Mouse (Mus musculus) kidney, postnatal 0 days (tissue): ENCODE results near the gene Aff3. TPM values are rescaled to one million over a fixed set of nuclear protein-coding genes. Genes with fewer than 3 reads are reported as not detected.
"Not testable (repeated sequence)": the region's sequence is repeated elsewhere in the genome, so short reads cannot be mapped to it uniquely, and the experiment has no call there.

ENCODE experiments used
- ATAC-seq: fragments of 200-750 bp; cut with Nextera tagmentation; replicated peaks from 2 replicates; pipeline ENCODE4 v1.8.0; 2017; ENCODE audit warnings: low read depth, moderate number of reproducible peaks, moderate TSS enrichment, moderate library complexity; ENCODE audit not compliant: low FRiP score
- DNase-seq: peaks from one replicate; pipeline ENCODE4 v3.0.0-alpha.2; 2016; ENCODE audit warnings: low spot score
- H3K27ac ChIP-seq: fragments of 300-500 bp; sonication (generic); 2 replicates; pipeline ENCODE4 v1.5.1; 2014; ENCODE audit warnings: mild to moderate bottlenecking
- H3K27me3 ChIP-seq: fragments of 300-500 bp; sonication (generic); 2 replicates; pipeline ENCODE4 v1.6.1; 2014; ENCODE audit warnings: low read length, mixed read lengths; ENCODE audit not compliant: insufficient read depth
- H3K36me3 ChIP-seq: fragments of 300-500 bp; sonication (generic); 2 replicates; pipeline ENCODE4 v1.6.1; 2014; ENCODE audit warnings: low read length, mixed read lengths; ENCODE audit not compliant: insufficient read depth
- H3K4me1 ChIP-seq: fragments of 300-500 bp; sonication (generic); replicated peaks from 2 replicates; pipeline ENCODE4 v1.6.1; 2014; ENCODE audit warnings: antibody characterized with exemption, low read length, mixed read lengths; ENCODE audit not compliant: insufficient read depth
- H3K4me2 ChIP-seq: fragments of 300-500 bp; sonication (generic); 2 replicates; pipeline ENCODE4 v1.6.1; 2014; ENCODE audit warnings: mild to moderate bottlenecking, low read length, moderate library complexity, mixed read lengths
- H3K4me3 ChIP-seq: fragments of 300-500 bp; sonication (generic); replicated peaks from 2 replicates; pipeline ENCODE4 v1.5.1; 2014; ENCODE audit warnings: low read depth, low read length
- H3K9ac ChIP-seq: fragments of 300-500 bp; sonication (generic); 2 replicates; pipeline ENCODE4 v1.6.1; 2014; ENCODE audit warnings: low read depth, low read length
- H3K9me3 ChIP-seq: fragments of 300-500 bp; sonication (generic); replicated peaks from 2 replicates; pipeline ENCODE4 v1.6.1; 2016; ENCODE audit warnings: low read length, inconsistent platforms, mixed read lengths
- CTCF ChIP-seq: IDR thresholded peaks from 2 replicates; pipeline ENCODE4 v1.5.1; 2016; ENCODE audit warnings: antibody characterized with exemption, low read depth, mild to moderate bottlenecking, moderate library complexity
- WGBS: fragments of 180-500 bp; shearing (Covaris S2); extraction: QIAGEN DNeasy Blood & Tissue Kit; methylation state at CpG from one replicate; pipeline ENCODE4 v1.1.7; 2014; 5-methylcytosine and 5-hydroxymethylcytosine counted together
- polyA plus RNA-seq: library from polyadenylated mRNA; unstranded; fragments of >200 nt; fragmentation: Nextera tagmentation; extraction: Ambion mirVana; gene quantifications from 2 replicates; pipeline ENCODE4 v1.2.1, GENCODE M21; 2015

Gene Aff3
- polyA plus RNA-seq, 1 experiment from 2014 or later, result 7.9 TPM

GRCm38 (mm10) chr1:38439751-38440470 lies 224.8 kb downstream of the Aff3 start:
- 15% methylated on average over 4 of the region's 4 CpGs for WGBS
- H3K27me3 ChIP-seq, result no peaks in the 10 kb centered on the region
- H3K9me3 ChIP-seq, result no peaks in the 10 kb centered on the region
- peaks cover 30% of the 10 kb centered on the region for H3K4me1 ChIP-seq
- H3K4me2 ChIP-seq, result peak overlapping the region; percentile 44
- no peak for TF ChIP-seq CTCF
- peak overlapping the region; percentile 51; the same call in 1 of the 2 replicates for H3K27ac ChIP-seq
- DNase-seq (peak; percentile 96), ATAC-seq (peak; percentile 86)
- H3K36me3 ChIP-seq, result no peaks in the 10 kb centered on the region
- no peak overlapping the region for H3K9ac ChIP-seq
- H3K4me3 ChIP-seq, result no peak overlapping the region

GRCm38 (mm10) chr1:38438447-38438846 lies 226.3 kb downstream of the Aff3 start:
- H3K36me3 ChIP-seq, result no peaks in the 10 kb centered on the region
- H3K9ac ChIP-seq, result no peak overlapping the region
- H3K27ac ChIP-seq, result 0 out of 2 replicates have a peak overlapping the region, but pooled peaks have one; percentile 19
- DNase-seq (peak; percentile 53), ATAC-seq (no peak)
- peak overlapping the region; percentile 10; the same call in 1 of the 2 replicates for H3K4me2 ChIP-seq
- H3K9me3 ChIP-seq, result no peaks in the 10 kb centered on the region
- WGBS, result 36% methylated on average over 4 of the region's 4 CpGs
- H3K27me3 ChIP-seq, result no peaks in the 10 kb centered on the region
- H3K4me3 ChIP-seq, result no peak overlapping the region
- peaks cover 30% of the 10 kb centered on the region for H3K4me1 ChIP-seq
- no peak for TF ChIP-seq CTCF

- ATAC-seq (no peak), DNase-seq (no peak)
- Histone ChIP-seq H3K9ac (no peak overlapping the region), H3K4me1 (peaks cover 30% of the 10 kb centered on the region), H3K36me3 (no peaks in the 10 kb centered on the region), H3K27me3 (no peaks in the 10 kb centered on the region), H3K4me3 (no peak overlapping the region), H3K9me3 (no peaks in the 10 kb centered on the region), H3K4me2 (no peak overlapping the region), H3K27ac (no peak overlapping the region)
- no peak for TF ChIP-seq CTCF
- WGBS, result 64% methylated on average over 4 of the region's 4 CpGs
Measured at GRCm38 (mm10) chr1:38437671-38438070, 227.1 kb downstream of the Aff3 start.

GRCm38 (mm10) chr1:38436471-38437340 lies 228.0 kb downstream of the Aff3 start:
- no peak overlapping the region for H3K9ac ChIP-seq
- no peak overlapping the region for H3K4me2 ChIP-seq
- no peak overlapping the region for H3K27ac ChIP-seq
- H3K4me3 ChIP-seq, result no peak overlapping the region
- ATAC-seq (no peak), DNase-seq (peak; percentile 75)
- WGBS, result 38% methylated on average over 12 of the region's 12 CpGs
- H3K4me1 ChIP-seq, result peaks cover 27% of the 10 kb centered on the region
- no peaks in the 10 kb centered on the region for H3K9me3 ChIP-seq
- no peak for TF ChIP-seq CTCF
- no peaks in the 10 kb centered on the region for H3K36me3 ChIP-seq
- no peaks in the 10 kb centered on the region for H3K27me3 ChIP-seq

GRCm38 (mm10) chr1:38430311-38430710 lies 234.4 kb downstream of the Aff3 start:
- H3K36me3 ChIP-seq, H3K27ac ChIP-seq, DNase-seq, H3K4me2 ChIP-seq, H3K9ac ChIP-seq, H3K27me3 ChIP-seq, ATAC-seq, H3K4me3 ChIP-seq, H3K9me3 ChIP-seq, H3K4me1 ChIP-seq: not testable (repeated sequence)
- 96% methylated on average over 12 of the region's 12 CpGs for WGBS
